Mouse (Mus musculus) ovary, postnatal 10 days (tissue): Measurements from ENCODE around the gene Rnaseh1.

Experiments used
- DNase-seq: peaks from one replicate; pipeline ENCODE4 v3.0.0; 2022; ENCODE audit warnings: low spot score

The Rnaseh1 gene

DNA sequence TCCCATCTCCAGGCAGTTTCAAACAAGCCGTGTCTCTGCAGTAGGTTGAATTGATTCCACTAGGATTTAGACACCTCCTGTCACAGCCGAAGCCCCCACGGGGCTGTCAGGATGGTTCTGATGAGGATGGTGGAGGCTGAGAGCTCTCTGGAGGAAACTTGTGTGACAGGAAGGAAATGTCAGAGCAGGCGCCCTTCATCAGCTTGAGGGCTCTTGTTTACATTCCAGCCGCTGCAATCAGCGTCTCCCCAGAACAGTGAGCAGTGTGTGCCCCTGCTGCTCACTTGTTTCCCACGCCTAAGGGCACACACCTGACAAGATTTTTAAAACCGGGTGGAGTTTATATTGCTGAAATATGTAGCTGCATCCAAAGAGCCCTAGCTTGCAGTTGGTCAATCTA lies 17.9 kb downstream of the Rnaseh1 start:
- no peak for DNase-seq

DNA sequence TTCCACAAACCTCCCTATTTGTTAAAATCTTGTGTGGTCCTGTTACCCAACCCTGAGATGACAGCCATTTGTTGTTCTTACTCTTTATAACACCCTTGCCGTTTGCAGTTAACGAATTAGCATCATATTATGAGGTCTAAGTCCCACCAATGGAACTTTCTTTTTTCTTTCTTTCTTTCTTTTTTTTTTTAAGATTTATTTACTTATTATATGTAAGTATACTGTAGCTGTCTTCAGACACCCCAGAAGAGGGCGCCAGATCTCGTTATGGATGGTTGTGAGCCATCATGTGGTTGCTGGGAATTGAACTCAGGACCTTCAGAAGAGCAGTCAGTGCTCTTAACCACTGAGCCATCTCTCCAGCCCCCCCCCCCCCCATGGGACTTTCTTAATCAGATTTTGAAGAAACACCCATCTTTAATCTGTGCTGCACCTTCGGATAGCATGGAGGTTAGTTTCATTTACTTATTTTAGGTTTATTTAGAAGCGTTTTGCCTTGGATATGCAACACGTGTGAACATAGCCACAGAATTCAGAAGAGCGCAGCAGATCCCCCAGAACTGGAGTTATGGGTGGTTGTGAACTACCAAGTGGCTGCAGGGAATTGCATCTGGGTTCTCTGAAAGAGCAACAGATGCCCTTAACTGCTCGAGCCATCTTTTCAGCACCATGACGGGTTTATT lies 24.8 kb downstream of the Rnaseh1 start:
- no peak for DNase-seq

DNA sequence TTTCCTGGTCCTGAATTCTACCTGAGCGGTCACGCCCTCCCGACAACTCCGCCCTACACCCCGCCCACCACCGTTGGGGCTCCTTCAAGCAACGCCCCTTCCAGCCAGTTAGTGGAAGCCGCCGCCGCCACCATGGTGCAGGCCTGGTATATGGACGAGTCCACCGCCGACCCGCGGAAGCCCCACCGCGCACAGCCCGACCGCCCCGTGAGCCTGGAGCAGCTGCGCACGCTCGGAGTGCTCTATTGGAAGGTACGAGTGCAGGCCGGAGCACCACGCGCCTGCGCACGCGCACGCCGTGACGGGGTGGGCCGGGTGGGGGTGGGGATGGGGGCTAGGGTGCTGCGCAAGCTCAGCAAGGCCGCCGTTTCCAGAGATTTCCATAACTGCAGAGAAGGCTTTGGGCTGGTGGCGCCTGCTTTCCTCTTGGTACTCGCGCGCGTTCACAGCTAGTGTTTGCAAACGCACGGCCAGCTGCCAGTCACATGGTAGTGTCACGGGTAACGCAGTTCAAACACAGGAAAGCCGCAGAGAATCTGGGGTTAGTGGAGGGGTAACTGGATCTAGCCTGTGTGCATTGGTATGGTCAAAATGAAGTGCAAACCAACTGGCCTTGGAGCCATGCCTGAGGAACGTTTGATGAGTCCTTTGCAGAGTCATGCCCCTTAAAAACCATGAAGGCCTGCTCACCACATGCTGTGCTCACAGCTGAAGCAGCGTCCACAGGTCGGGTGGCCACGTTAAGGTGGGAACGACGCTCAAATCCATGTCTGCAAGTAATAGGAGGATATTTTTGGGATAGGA lies 25.9 kb downstream of the Rnaseh1 start, which contains the start of gene Adi1:
TSS of gene Adi1 (plus strand) at position 111 of the 804 bp plus-strand sequence.
- peak; percentile 68 for DNase-seq

DNA sequence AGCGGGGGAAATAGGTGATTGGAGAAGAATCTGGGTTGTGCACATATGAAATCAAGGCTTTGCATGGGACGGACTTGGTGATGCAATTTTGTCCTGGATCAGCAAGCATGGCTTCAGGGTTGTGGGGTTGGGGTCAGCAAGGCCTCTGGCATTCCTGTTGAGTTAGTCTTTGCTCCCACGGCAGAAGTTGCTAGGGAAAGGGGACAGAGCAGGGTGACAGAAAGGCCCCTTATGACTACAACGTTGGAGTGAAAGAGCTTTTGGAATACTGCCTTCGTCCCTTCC lies 26.5 kb downstream of the Rnaseh1 start:
- no peak for DNase-seq

DNA sequence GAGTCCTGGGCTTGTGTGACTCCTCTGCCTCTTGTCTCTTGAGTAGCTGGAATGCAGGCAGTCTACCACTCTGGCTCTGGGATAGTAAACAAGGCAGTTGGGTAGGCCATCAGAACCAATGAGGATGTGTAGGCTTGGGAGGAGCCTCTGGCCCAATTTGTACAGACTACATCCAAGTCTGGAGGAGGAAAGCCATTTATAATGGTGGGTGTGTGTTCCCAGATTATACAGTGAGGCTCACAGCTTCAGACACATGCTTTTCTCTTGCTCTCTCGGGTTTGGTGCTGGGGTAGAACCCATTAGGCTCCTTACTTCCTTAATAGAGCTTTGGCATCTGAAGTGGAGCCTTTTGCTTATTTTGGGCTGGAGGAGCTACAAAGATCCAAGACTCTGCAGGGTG lies 35.3 kb downstream of the Rnaseh1 start:
- DNase-seq: no peak

DNA sequence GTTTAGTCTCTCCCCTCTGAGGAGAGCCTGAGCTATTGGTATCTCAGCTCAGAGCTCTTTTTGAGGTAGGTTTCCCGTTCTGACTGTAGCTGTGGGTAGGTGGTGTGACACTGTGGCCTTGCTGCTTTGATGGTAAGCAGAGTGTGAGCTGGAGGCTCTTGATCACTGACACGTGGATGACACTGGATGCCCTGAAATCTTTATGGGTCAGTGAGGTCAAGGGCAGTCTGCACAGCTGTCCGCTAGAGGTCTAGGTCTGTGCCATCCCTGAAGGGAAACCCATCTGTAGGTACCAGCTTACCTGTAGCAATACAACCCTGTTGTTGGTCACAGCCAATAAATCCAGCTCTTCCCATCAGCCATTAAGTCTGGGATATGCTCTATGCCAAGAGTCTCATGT lies 36.4 kb downstream of the Rnaseh1 start:
- no peak for DNase-seq

DNA sequence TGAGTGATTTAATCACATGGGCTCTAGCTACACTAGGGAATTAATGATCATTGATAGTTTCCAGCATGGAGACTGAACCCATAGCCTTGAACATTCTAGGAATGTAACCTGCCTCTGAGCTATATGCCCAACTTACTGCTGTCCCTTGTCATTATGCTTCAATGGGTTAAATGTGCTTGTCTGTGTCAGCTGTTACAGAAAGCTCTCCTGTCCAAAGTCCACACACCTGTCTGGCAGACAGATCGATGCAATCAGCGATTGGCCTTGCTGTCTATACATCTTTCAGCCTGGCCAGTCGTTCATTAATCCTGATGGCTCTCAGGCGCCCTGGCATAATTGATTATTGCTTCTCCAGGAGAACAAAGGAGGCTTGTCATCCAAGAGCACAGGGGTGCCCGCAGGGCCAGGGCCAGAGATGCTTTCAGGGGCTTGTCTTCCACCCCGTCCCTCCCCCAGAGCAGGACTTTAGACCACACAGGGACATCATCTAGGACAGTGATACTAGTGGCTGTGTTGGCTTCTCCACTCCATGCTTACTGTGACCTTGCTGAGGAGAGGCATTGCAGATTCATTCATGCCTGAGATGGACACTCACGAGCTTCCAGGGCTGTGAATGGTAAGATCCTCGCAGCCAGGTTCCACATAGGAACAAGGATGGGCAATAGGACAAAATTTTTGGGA lies 36.9 kb downstream of the Rnaseh1 start:
- DNase-seq: no peak

DNA sequence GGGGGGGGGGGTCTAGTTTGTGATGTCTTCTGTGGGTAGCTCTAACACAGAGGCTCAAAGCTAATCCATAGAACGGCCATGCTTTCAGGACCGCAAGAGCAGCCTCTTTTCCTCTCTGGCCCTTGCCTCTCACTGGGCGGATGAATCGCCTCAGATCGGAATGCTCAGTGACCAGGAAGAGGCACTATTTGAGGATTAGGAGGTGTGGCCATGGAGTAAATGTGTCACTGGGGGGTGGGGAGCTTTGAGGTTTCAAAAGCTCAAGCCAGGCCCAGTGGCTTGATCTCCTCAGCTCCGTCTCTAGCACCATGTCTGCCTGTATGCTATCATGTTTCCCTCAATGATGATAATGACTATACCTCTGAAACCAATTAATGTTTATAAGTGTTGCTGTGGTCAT lies 39.6 kb downstream of the Rnaseh1 start:
- DNase-seq: no peak

DNA sequence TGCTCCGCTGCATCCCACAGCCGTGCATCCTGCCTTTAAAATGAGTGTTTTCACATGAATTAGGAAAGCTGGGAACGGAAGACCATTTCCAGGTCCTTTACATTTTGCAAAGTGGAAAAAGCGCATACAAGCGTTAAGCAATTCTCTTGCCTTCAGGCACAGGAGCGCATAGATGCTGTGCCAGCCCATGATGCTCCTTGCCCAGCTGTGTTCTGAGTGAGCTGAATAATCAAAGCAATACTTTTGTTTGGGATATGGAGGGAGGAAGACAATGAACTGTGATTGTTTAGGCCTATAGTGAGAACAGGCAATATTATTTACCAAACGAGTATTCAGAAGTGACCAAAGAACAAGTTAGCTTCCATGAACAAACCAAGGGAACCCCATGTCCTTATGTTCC lies 41.3 kb downstream of the Rnaseh1 start:
- no peak for DNase-seq

DNA sequence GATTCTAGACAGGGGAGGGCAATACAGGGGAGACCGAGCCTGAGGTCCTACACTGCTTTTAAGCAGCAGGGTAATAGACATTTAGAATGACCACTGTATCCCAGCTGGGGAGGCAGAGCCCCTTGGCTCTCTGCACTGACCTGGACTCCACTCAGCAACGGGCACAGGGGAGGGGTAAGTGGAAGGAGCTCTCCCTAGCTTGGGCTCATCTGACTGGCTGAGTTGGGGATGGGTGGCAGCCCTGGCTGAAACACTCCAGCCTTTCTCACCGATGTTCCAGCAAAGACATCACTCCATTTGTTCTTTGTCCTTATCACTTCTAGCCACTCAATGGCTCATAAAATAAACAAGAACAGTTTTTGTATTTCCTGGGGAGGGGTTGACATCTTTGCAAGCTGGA lies 44.3 kb downstream of the Rnaseh1 start:
- no peak for DNase-seq

DNA sequence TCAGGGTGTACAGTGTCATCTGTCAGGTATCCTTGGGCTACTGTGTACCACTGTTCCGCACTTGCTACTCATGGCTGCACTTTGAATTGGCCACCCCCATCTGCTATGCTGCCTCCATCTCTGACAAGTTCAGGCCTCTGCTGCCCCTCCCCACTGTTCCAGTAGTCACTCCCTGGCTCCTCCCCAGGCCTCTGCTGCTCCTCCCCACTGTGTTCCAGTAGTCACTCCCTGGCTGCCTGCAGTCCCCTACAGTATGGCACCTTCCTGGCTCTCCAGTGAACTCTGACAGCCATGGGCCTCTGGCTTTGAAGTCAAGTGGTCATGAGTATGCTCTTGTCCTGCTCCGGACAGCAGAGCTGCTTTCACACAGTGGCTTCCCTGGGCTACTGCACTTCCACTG lies 44.8 kb downstream of the Rnaseh1 start:
- no peak for DNase-seq

DNA sequence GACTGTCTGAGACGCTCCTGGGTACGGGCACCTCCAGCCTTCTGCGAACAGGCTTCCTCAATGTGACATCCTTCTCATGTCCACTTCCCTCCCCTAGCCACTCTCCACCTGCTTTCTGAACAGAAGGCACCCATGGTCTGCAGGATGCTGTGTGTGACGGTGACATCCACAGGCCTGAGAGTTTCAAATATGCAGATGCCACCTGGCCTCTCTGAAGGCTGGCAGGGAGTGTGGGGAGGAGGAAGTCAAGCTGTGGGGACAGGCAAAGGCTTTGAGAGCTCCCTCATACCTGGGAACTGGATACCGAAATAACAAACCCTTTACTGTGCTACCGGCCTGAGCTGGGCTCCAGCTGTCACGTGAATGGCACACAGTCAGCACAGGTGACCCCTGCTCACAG lies 45.4 kb downstream of the Rnaseh1 start:
- DNase-seq: no peak

DNA sequence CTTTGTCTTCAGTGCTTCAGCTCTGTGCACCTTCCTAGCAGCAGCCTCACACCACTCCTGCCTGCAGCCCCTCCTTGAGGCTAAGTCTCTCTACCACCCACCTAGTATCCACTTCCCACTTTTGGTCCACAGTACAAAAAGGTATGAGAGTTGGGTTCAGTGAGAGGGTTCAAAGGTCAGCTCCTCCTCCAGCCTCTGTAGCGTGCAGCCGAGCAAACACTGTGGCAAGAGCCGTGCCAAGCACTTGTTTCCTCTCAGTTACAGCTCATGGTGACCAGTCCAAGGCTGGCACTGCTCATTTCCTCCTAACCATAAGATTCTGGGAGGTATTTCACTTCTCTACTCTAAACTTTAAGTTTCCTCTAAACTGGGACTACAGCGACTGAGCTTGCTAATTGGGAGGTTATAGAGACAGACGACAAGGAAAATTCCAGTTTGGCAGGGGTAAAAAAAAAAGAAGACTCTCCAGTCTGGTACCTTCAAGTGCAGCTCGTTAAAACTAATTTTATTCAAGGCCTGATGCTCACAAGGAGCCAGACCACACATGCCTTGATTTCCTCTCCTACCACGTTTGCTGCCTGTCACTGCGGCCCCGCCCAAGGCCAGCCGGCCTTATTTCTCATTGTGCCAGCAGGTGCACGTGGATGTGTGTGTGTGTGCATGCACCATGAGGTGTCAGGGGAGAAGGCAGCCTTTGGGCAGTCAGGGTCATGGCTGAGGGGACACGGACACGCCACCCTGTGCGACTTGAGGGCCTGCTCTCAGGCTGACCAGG lies 48.6 kb downstream of the Rnaseh1 start:
- DNase-seq: no peak

DNA sequence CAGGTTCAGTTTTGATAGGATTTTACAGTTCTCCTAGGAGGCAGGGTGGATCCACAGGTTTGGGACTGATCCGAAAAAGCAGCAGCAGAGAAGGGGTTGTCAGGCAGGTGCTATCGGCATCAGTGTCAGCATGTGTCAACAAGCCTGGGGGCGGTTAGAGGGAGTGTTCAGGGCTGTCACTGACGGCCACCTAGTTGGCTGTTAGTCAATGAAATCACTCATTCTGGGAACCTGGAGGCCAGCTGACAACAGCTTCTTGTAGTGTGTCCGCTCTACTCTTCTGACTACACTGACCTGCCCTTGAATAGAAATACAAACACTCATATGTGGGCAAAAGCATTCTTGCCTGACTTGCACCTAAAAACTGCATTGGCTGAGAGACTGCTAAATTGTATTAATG lies 49.7 kb downstream of the Rnaseh1 start:
- DNase-seq: no peak

DNA sequence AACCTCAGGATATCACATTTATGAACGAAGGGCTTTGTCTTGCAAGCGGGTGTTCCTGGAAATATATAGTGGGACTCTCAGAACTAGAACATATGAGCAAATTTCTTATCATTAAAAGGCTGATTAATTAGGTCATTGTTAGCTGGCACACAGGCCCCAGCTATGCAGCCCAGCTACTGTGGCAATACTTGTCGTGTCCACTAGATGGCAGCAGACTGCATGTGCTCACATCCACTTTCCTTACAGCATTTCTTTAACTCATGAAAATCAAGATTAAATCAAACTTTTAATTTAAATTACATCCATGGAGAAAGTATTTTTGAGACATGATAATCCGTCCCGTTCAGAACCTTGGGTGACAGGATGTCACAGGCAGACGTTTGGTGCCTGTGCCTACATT lies 50.3 kb downstream of the Rnaseh1 start:
- peak; percentile 30 for DNase-seq

DNA sequence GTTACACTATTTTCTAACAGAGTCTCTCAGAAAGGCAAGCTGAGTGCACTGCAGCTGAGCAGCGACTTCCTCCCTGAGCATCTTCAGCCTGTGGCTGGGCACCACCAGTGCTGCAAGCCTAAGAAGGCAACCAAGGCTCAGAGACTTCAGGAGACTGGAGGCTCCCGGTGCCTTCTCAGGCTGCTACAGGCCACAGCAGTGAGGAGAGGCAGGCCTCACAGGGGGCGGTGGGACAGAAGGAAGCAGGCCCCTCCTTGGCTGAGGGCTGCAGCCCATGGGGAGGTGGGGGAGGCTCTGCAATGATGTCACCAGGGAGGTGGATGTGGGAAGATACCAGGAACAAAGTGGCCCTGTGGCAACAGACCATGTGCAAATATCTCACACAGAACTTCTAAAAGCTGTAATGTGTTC lies 50.7 kb downstream of the Rnaseh1 start:
- DNase-seq: no peak

DNA sequence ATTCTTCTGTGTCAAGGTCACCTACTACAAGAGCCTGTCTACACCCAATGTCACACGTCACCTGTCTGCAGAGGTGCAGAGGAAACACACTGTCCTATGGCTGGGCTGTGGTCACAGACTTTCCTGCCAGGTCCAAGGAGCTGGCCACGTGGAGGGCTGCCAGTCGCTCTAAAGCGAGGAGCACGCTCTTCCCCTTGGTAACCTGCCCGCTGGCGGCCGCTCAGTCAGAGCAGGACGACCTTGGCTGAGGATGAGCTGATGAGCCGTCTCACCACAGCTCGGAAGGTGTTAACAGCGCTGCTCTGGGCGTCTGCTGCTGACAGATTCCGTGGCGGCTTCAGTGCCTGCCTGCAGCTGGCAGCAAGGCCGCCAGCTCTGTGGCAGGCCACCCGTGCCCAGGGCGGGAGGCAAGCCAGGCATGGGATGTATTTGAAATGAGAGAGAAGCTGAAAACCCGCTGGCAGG lies 51.2 kb downstream of the Rnaseh1 start:
- DNase-seq: no peak

DNA sequence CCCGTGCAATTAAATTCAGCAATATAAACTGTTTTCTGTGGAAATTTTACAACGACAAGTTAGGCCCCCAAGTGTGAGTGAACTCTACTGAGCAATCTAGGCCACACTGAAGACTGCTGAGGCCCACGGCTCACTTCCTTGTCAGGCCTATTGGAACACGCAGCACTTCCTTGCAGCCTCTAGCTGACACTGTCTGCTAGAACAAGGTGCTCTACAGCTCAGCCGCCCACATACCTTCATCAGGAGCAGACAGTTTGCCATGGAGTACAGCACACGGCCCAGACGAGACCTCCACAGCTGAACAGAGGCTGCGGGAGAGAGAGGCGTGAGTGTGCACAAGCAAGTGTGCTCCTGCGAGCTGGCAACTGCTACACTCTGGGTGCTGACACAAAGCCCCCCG lies 51.9 kb downstream of the Rnaseh1 start:
- DNase-seq: no peak

DNA sequence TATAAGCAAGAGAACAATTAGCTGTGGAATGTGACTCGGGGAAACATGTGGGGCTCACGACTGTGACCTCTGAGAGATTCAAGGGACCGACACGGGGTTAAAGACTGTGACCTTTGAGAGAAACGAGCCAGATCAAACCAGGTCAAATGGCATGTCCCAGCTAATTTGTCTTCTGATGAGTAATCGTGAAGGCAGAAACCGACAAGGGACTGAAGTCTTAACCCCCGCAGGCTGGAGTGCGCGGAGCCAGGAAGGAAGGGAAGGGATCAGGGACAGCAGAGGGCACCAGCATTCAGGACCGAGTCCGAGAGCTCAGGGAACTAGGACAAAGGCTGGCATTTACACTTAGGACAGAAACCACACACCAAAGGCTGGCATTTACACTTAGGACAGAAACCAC lies 55.0 kb downstream of the Rnaseh1 start:
- DNase-seq: no peak

DNA sequence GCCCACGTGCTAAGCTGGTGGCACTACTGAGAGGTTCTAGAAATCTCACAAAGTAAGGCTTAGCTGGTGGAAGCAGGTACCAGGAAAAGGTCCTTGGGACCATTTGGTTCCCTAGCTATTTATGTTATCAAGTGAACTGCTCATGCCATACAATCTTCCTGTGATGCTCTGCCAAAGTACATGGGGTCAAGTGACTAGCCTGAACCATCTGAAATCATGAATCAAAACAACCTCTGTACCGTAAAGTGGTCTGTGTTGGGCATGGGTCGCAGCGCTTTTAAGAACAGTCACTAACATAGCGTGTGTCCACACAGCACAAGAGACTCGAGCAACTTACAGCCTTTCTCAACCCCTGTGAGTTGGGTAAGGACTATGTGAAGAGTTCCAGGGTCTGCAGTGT lies 55.8 kb downstream of the Rnaseh1 start:
- DNase-seq: no peak

DNA sequence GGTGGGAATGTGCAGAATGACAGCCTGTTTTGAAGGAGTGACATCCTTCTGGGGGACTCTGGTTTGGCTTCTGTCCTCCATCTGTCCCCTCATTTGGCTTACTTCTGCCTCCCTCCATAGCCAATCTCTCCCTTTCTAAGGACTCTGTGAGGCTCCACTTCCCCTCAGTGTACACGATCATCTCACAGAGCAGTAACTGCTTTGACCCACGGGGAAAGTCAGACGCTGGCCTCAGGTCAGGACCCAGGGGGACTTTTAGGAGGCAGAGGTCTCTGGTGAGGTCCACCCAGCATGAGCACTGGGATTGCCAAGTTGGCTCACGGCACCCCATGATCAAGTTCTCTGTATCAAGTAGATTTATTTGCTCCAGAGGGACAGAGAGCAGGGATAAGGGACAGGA lies 58.8 kb downstream of the Rnaseh1 start:
- no peak for DNase-seq
